Mouse (Mus musculus) left cerebral cortex, postnatal 25 days (tissue): ENCODE data around the gene AC129217.1. TPM values are rescaled to one million over a fixed set of nuclear protein-coding genes. Genes with fewer than 3 reads are reported as not detected.
A peak's percentile ranks its signal among the peaks of the same experiment; 100 is the strongest.

Experiments
- DNase-seq, 2 experiments: peaks; one replicate each; pipeline ENCODE4 v3.0.0; 2022; ENCODE audit warnings: low spot score in 2 of 2, mixed read lengths in 1 of 2
- intact Hi-C: fragments of 180-260 bp; cut with DNase I; formaldehyde crosslinking; loops from one replicate; pipeline ENCODE4 v1.15.1; 2025
- total RNA-seq, 2 experiments: library from RNA; stranded (reverse); gene quantifications; 2 replicates each; pipeline ENCODE4 v1.2.3; 2021

Gene AC129217.1
- total RNA-seq: not detected

DNA sequence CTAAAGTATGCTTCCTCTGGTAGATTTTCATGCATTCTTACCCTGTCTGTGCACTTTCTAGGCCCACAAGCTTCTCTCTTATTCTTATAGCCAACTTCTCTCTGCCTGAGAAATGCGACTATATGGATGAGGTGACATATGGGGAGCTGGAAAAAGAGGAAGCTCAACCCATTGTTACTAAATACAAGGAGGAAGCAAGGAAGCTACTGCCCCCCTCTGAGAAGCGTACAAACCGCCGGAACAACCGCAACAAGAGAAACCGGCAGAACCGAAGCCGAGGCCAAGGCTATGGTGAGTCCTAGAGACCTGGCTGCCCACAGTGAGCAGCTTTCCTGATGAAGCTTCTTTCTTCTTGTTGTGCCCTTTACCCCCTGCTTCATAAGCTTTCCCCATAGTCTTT, at the start of gene AC129217.1:
TSS of gene AC129217.1 (plus strand) at position 114 of the 400 bp plus-strand sequence.
- no peak for DNase-seq
- intact Hi-C loops: no loop called here

DNA sequence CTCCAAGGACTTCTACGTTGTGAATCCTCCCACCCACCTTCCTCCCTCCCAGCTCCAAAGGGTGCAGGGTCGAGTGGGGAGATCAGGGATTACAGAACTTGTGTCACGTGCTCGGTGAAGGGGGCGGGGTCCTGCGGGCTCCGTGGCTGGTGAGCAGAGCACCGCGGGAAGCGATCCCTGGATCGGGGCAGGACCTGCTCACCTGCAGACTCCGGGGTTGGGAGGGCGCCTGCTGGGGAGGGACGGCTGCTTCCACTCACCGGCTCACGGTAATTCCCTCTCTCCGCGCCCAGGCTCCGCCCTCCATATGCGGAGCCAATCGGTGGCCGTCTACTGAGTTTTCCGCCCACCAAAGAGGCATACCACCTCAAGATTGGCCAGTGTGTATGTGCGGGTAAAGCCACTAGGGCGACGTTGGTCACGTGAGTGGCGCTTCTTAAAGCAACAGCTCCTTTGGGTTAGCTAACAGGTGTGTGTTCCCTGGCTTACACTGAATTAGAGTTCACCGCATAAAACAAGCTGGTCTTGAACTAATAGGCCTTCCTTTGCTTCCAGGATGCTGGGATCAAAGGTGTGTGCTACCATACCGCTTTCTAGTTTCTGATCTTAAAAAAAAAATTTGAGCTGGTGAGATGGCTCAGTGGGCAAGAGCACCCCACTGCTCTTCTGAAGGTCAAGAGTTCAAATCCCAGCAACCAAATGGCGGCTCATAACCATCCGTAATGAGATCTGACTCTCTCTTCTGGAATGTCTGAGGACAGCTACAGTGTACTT, 43.4 kb upstream of the AC129217.1 start, which contains the start of gene Taf6l:
TSS of gene Taf6l (minus strand) at position 410 of the 774 bp plus-strand sequence.
- intact Hi-C loops: no loop called here
- peak; percentile 93 to 98 for DNase-seq

DNA sequence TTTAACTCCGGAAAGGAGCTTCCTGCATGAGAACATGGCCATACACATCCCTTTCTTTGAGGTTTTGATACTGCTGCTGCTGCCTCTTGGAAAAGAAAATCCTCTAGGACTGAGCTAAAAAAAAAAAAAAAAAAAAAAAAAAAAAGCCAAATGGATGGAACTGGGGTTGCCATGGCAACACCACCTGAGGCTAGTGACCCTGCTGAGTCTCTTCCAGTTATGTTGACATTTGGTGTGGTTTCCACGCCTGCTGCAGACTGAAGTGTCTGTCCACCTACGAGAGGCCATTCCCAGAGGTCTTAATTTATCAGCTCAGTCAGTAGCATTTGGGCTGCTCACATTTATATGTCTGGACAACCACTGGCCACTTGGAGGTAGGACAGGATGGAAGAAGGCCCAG, 41.1 kb upstream of the AC129217.1 start:
- intact Hi-C loops: no loop called here
- no peak for DNase-seq

DNA sequence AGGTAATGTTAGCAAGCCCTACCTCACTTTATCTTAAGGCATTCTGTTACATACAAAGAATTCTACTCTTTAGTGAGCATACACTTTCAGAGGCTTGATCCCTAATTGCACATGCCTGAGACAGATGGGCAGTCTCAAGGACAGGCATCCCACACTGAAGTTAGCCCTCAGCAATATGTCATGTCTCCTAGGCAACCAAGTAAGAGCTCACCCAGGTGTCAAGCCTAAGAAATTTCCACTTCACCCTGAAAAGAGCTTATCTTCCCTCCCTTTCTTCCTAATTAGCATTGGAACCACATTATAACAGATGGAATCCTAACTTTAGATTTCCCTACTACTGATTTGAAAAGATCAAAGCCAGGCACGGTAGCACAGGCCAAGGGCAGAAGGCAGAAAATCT, 40.4 kb upstream of the AC129217.1 start:
- intact Hi-C loops: no loop called here
- DNase-seq: peak in 1 of 2 experiments; percentile 60

DNA sequence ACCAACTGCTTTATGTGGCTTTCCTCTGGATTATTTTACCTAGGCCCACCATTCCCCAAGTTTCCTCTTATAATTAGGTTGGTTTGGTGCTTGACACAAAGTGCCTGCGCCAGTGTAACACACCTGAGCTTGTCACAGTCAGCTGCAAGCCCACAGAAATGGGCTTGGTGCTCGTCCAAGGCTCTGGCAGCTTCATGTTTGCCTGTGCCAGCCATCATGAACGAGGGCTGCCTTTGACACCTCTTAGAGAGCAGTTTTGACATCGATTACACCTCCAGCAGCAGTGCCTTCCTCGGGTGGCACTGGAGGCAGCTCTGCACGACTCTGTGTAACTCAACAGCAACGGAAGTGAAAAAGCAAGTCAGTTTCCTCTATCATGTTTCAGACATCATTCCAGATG, 39.4 kb upstream of the AC129217.1 start:
- intact Hi-C loops: no loop called here
- peak in 1 of 2 experiments; percentile 69 for DNase-seq

DNA sequence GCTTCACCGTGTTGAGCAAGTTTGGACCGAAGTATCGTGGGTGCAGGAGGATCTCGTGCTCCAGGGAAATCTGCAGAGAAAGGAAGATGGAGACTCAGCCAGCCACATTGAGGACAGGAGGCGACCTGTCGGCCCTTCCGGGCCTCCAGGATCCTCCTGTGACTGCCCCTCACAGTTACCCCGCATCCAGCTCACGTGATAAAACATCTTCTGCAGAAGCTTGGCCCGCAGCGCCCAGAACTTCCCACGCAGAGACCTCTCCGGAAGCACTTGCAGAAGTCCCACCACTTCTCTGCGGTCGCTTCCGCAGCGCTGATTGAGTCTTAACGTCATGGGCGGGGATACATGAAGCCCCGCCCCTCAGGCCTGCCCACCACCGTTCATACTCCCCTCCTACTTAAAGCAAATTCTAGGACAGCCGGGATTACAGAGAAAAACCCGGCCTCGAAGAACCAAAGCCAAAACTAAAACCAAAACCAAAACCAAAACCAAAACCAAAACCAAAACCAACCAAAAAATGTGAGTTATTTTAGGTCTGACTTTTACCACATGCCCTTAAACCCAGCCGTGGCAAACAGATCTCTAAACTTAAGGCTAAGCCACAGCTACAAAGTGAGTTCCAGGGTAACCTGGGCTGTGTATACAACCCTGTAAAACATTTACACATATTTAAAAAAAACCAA, 31.2 kb upstream of the AC129217.1 start, which contains the start of gene Polr2g:
TSS of gene Polr2g (minus strand) at position 314 of the 683 bp plus-strand sequence.
- peak; percentile 88 to 96 for DNase-seq
- intact Hi-C loops: loop anchor here (1.0 kb wide), 1 partner anchor 21 kb away; the partner anchor contains the start of gene Ttc9c

DNA sequence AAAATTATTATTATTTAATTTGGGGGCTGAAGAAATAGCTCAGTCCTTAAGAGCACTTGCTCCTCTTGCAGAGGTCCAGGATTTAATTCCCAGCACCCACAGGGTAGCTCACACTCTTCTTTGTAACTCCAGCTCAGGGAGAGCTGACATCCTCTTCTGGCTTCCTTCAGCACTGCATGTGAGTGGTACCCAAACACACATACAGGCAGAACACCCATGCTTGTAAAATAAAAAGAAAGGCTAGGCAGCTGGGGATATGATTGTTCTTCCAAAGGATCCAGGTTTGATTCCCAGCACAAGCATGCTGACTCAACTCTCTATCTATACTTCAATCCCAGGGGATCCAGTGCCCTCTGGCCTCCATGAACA, 30.6 kb upstream of the AC129217.1 start:
- no peak for DNase-seq

DNA sequence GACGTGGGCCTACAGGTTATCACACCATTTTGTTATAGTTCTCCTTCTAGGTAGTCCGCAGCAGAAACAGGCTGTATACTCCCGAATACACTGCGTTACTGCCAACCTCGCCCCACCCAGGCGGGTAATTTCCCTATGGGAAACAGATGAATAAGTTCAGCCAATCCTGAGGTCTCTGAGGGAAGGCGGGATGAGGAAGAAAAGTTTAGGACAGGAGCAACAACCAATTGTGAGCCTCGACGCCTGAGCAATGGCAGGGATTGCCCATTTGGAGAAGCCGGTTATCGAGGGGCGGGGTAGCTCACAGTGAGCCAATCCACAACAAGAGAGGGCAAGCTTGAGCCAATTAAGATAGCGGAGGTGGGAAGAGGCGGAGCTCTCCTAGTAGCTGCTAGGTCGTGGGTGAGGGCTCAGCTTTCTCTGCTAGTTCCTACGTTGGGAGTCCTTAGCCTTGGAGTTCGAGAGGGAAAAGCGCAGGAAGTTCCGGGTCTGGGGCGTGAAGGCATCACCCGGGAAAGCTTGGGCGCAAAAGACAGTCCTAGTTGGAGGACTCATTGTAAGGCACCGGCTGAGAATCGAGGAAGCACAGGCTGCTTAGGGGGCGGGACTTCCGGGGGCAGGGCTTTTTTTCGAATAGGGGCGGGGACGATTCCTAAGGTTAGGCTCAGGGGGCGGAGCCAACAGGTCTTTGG, 27.3 kb upstream of the AC129217.1 start, which contains the start of gene Zbtb3:
TSS of gene Zbtb3 (plus strand) at position 426 of the 692 bp plus-strand sequence.
- DNase-seq: peak; percentile 96 to 99
- intact Hi-C loops: loop anchor here (2.0 kb wide), 1 partner anchor 17 kb away; the partner anchor contains the start of gene Ttc9c

More for the DNA sequence above, 30.6 kb upstream of the AC129217.1 start:
- intact Hi-C loops: loop anchor here (1.0 kb wide), 1 partner anchor 20 kb away; the partner anchor contains the start of gene Ttc9c

DNA sequence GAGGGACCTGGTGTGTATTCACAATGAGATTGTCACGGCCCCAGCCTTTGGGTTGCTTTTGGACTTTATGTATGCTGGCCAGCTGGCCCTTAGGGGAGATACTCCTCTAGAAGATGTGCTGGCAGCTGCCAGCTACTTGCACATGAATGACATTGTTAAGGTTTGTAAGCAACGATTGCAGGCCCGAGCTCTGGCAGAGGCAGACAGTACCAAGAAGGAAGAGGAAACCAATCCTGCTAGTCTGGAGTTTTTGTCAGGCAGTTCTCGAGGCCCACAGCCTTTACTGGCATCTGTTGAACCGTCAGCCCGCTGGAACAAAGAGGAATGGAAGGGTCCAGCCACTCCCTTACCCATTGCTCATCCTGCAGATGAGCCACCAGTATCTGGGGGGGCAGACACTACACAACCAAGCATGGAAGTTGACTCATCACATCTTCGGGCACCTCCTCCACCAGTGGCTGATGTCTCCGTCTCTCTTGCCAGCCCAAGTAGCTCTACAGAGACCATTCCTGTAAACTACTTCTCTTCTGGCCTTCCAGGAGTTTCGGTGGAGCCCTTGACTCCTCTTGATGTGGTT, 26.3 kb upstream of the AC129217.1 start:
- DNase-seq: no peak
- intact Hi-C loops: loop anchor here (2.0 kb wide), 1 partner anchor 16 kb away; the partner anchor contains the start of gene Ttc9c

DNA sequence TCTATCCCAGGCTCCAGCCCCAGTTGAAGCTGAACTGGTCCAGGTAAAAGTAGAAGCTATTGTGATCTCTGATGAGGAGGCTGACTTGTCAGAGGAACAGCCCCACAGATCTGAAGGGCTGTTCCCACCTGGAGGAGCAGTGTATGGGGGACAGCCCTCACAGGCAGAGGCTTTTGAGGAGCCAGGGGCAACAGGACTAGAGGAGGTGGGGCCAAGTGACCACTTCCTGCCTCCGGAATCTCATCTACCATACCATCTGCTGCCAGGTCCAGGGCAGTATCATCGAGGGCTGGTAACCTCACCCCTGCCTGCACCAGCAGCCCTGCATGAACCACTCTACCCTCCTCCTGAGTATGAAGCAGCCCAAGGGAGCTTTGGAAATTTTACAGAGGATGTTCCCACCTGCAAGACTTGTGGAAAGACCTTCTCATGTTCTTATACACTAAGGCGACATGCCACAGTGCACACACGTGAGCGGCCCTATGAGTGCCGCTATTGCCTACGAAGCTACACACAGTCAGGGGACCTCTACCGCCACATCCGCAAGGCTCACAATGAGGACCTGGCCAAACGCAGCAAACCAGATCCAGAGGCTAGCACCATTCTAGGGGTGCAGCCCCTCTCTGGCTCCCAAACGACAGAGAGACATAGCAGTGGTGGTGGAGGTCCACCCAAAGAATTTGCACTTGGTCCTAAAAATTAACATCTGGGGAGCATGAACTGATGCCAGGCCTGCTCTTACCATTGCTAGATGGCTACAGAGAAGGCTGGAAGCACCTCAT, 25.5 kb upstream of the AC129217.1 start:
- no peak for DNase-seq
- intact Hi-C loops: loop anchor here (2.0 kb wide), 1 partner anchor 15 kb away; the partner anchor contains the start of gene Ttc9c

DNA sequence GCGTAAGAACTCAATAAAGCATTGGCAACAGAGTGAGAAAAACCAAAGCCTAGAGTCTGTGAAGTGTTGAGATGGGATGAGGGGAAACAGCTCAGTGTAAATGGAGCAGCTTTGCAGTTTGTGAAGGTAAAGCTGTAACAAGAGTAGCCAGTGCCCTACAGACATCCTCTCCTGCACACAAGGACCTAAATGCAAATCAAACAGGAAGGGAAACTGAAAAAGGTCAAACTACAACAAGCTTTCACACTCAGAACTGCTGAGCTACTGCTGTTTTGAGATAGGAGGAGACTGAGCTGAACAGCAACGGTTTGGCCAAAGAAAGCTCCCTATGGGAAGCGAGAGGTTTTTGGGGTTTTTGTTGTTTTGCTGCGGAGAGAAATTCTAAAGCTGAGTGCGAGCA, 22.8 kb upstream of the AC129217.1 start:
- DNase-seq: no peak
- intact Hi-C loops: no loop called here

DNA sequence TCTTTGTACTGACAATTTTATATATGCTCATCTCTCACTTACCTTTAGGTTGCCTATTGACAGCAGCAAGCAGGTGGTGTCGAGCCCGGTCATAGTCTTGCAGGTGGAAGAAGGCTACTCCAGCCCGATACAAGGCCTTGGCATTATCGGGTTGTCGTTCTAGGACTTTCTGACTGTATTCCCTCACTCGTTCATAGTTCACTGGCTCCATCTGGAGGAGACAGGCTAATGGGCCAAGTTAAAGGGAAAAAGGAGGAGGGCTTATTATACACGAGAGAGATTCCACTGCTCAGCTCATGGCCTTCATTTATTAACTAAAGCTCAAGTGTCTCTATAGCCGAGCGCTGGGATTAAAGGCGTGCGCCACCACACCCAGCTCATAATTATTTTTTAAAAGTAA, 13.8 kb upstream of the AC129217.1 start:
- intact Hi-C loops: loop anchor here (5.0 kb wide), 2 partner anchors 59 to 249 kb away; partner anchors contain the start of gene Nxf1
- DNase-seq: no peak

DNA sequence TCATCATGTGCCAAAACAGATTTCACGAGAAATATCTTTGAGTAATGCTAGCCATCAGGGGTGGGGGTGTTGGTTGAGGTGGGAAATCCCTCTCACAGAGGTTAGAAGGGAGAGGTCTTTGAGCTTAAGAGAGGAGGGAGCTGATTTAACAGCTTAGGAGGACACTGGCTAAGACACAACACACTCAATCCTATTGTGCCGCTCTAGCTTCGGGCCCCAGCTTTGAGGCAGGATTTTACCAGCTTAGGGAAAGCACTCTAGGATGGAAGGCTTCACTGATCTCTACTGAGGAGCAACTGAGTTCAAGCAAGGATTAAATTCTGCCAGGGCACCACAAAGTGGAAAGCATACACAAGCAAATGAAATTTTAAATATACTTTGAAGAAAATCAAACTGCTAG, 12.6 kb upstream of the AC129217.1 start:
- intact Hi-C loops: loop anchor here (5.0 kb wide), 2 partner anchors 60 to 250 kb away; partner anchors contain the start of gene Nxf1
- DNase-seq: no peak

DNA sequence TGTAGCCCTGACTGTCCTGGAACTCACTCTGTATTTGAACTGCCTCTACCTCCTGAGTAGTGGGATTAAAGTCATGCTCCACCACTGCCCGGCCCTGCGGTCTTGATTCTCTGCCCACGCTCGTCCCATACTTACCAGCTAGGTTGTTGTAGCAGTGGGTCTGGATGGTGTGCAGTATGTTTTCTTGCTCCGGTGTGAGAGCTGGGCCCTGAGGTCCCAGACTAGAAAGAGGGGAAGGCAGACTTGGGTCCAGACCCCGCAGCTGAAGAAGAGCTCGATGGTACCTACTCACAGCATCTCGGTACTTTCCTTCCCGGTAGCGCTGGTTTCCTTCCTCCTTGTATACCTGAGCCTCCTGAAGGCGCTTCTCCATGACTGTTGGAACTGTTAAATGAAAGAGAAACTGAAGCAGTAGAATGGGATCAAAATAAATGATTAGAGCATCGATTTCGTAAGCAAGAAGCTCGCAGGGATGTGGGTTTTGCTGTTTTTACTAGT, 11.2 kb upstream of the AC129217.1 start:
- intact Hi-C loops: loop anchor here (2.0 to 5.0 kb wide), 3 partner anchors 16 to 251 kb away; partner anchors contain the start of genes Nxf1 and Zbtb3
- DNase-seq: no peak

DNA sequence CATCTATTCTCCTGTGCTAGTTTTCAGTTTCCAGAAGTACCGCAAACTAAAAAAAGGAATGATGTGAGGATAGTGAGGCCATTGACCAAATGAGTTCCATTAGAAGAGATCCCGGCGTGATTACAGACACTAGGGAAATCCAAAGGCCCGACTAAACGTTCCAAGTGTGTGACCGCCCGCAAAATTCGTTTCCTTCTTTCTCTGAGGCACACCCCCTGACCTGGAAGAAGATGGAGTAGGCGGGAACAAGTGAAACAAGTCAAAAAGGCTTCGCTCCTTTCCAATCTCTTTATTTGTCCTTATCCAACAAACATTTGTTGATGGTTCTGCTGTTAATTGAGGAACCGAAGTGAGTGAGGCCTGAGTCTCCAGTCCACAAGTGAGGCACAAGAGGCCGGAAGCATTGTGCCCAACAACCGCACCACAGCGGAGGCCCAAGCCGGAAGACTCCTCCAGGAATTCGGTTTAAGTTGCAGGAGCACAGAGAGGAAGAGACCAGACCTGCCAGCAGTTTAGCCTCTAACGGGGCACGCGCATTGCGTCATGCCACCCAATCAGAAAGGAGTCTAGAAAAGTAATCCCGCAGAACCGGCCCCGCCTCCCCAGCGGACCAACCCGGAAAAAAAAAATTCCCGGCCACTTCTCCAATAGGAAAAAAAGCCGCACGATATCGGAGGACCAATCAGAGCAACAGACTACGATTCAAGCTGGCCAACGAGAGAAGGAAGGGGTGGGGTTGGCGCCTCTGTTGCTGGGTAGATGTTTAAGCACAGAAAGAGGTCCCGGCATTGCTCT, 10.6 kb upstream of the AC129217.1 start, which contains the start of gene Ttc9c:
TSS of gene Ttc9c (minus strand) at position 533 of the 795 bp plus-strand sequence.
- peak; percentile 96 to 100 for DNase-seq
- intact Hi-C loops: loop anchor here (1.0 to 5.0 kb wide), 4 partner anchors 16 to 252 kb away; partner anchors contain the start of genes Nxf1, Polr2g and Zbtb3

DNA sequence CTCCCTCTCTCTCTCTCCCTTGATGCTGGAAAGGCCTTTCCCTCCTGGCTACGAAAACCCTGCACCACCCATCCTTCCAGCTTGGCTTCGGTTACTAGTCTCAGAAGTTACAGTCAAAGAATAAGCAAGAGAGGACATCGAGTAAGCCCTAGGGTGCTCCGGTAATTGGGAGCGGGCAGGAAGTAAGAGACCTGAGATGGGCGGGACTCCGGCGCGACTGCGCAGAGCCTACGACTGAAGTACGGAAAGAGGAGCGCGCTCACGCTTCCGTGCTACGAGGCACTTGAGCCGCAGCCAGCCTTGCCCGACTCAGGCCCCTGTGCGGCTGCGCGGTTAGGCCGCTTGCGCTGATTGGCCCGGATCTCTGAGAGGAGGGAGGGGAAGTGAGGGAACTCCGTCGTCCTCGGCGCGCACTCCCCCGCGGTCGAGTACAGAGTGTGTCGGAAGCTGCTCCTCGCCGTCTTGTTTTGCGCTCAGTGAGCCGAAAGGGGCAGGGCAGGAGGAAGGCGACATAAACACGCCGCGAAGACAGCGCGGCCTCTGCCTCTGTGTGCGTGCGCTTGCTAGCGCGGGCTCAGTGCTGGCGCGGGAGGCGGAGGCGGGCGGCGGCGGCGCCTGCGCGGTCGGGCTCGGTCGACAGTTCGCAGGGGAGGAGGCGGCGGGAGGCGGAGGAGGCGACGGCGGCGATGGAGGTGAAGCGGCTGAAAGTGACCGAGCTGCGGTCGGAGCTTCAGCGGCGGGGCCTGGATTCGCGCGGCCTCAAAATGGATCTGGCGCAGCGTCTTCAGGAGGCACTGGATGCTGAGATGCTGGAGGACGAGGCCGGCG, 9.8 kb upstream of the AC129217.1 start, which contains the start of gene Hnrnpul2:
TSS of gene Hnrnpul2 (plus strand) at position 415 of the 828 bp plus-strand sequence.
- intact Hi-C loops: loop anchor here (1.0 to 5.0 kb wide), 5 partner anchors 17 to 253 kb away; partner anchors contain the start of genes 1700092M07Rik, Nxf1, Polr2g and Stx5a
- DNase-seq: peak; percentile 99
